Mouse (Mus musculus): ENCODE data around the gene Pigp. TPM values are rescaled to one million over a fixed set of nuclear protein-coding genes. Genes with fewer than 3 reads are reported as not detected.

Gene Pigp
- polyA plus RNA-seq, 1 experiment from 2014 or later = 82.0 TPM

Other genes with a start within 250 kb of the Pigp start
- gene Hlcs, start 58.3 kb downstream of the Pigp start, polyA plus RNA-seq (2016; fragmentation: Nextera tagmentation; extraction: Ambion mirVana) = 10.1 and 11.7 TPM in 2 replicates
- 4.7 TPM in 2 replicates for gene Ripply3, start 43.4 kb downstream of the Pigp start, polyA plus RNA-seq (2016; fragmentation: Nextera tagmentation; extraction: Ambion mirVana)
- gene Ttc3, start 1.2 kb downstream of the Pigp start, polyA plus RNA-seq (2016; fragmentation: Nextera tagmentation; extraction: Ambion mirVana) = 237 and 285 TPM in 2 replicates
- gene Vps26c, start 155.0 kb upstream of the Pigp start, polyA plus RNA-seq (2016; fragmentation: Nextera tagmentation; extraction: Ambion mirVana) = 53.2 and 57.9 TPM in 2 replicates
- gene Dyrk1a, start 198.2 kb upstream of the Pigp start, polyA plus RNA-seq (2016; fragmentation: Nextera tagmentation; extraction: Ambion mirVana) = 8.2 and 8.9 TPM in 2 replicates